Mouse (Mus musculus) liver, postnatal 0 days (tissue): ENCODE measurements around the gene Vipr1. TPM values are rescaled to one million over a fixed set of nuclear protein-coding genes. Genes with fewer than 3 reads are reported as not detected.

Source experiments
- ATAC-seq: fragments of 200-750 bp; cut with Nextera tagmentation; 2 replicates; pipeline ENCODE4 v1.8.0; 2017; ENCODE audit warnings: mild to moderate bottlenecking, moderate library complexity
- DNase-seq: peaks from one replicate; pipeline ENCODE4 v3.0.0-alpha.2; 2016
- H3K27ac ChIP-seq: fragments of 300-500 bp; sonication (generic); 2 replicates; pipeline ENCODE4 v1.5.1; 2014; ENCODE audit warnings: antibody characterized with exemption, moderate library complexity, mild to moderate bottlenecking, low read depth
- H3K27me3 ChIP-seq: fragments of 300-500 bp; sonication (generic); 2 replicates; pipeline ENCODE4 v1.6.1; 2014; ENCODE audit warnings: low read length, control low read depth, mixed read lengths; ENCODE audit not compliant: insufficient read depth
- H3K36me3 ChIP-seq: fragments of 300-500 bp; sonication (generic); replicated peaks from 2 replicates; pipeline ENCODE4 v1.6.1; 2014; ENCODE audit warnings: mild to moderate bottlenecking, control low read depth, low read length, moderate library complexity, mixed read lengths; ENCODE audit not compliant: insufficient read depth
- H3K4me1 ChIP-seq: fragments of 300-500 bp; sonication (generic); 2 replicates; pipeline ENCODE4 v1.6.1; 2014; ENCODE audit warnings: antibody characterized with exemption, mild to moderate bottlenecking, control low read depth; ENCODE audit not compliant: insufficient read depth
- H3K4me2 ChIP-seq: fragments of 300-500 bp; sonication (generic); 2 replicates; pipeline ENCODE4 v1.6.1; 2014; ENCODE audit warnings: low read depth, mild to moderate bottlenecking, low read length, moderate library complexity, mixed read lengths
- H3K4me3 ChIP-seq: fragments of 300-500 bp; sonication (generic); 2 replicates; pipeline ENCODE4 v1.5.1; 2014; ENCODE audit warnings: low read depth, low read length
- H3K9ac ChIP-seq: fragments of 300-500 bp; sonication (generic); replicated peaks from 2 replicates; pipeline ENCODE4 v1.6.1; 2014; ENCODE audit warnings: mild to moderate bottlenecking, moderate library complexity
- H3K9me3 ChIP-seq: fragments of 300-500 bp; sonication (generic); 2 replicates; pipeline ENCODE4 v1.6.1; 2016; ENCODE audit warnings: mild to moderate bottlenecking, control low read depth, low read length, mixed read lengths
- CTCF ChIP-seq: sonication (generic); IDR thresholded peaks from 2 replicates; pipeline ENCODE4 v1.5.1; 2016; ENCODE audit warnings: antibody characterized with exemption, low read depth
- EP300 ChIP-seq: IDR thresholded peaks from 2 replicates; pipeline ENCODE4 v1.6.1; 2016; ENCODE audit warnings: antibody characterized with exemption, low read depth, mild to moderate bottlenecking
- WGBS: fragments of 180-500 bp; shearing (Covaris S2); extraction: QIAGEN DNeasy Blood & Tissue Kit; methylation state at CpG from one replicate; pipeline ENCODE4 v1.1.7; 2014; ENCODE audit not compliant: insufficient replicate concordance; 5-methylcytosine and 5-hydroxymethylcytosine counted together
- polyA plus RNA-seq: library from polyadenylated mRNA; unstranded; fragments of >200 nt; fragmentation: Nextera tagmentation; extraction: Ambion mirVana; gene quantifications from 2 replicates; pipeline ENCODE4 v1.2.1, GENCODE M21; 2015

The Vipr1 gene
- polyA plus RNA-seq, 1 experiment from 2014 or later: 3.4 TPM

DNA sequence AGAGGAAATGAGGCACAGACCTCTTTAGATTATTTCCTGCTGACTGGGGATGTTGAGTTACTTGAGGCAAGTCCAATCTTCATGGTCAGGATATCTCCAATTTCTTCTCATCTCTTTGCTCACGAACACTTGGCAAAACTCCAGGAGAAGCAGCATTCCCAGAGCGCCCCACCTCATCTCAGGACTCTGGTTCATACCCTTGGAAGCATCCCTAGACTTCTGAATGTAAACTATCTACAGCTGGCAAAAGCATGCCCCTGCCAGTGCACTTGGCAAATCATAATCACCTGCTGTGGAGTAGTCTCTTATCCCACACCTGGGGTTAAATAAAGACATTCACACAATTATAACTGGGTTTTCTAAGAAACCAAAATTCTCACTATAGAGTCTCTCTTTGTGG, 74.5 kb downstream of the Vipr1 start:
- 74% methylated on average over 2 of the region's 2 CpGs for WGBS
- H3K9me3 ChIP-seq: no peaks in the 10 kb centered on the region
- no peak overlapping the region for H3K4me2 ChIP-seq
- no peak overlapping the region for H3K27ac ChIP-seq
- no peak for TF ChIP-seq EP300
- no peak for TF ChIP-seq CTCF
- H3K4me1 ChIP-seq: peaks cover 11% of the 10 kb centered on the region
- DNase-seq (no peak), ATAC-seq (no peak)
- H3K27me3 ChIP-seq: no peaks in the 10 kb centered on the region
- H3K9ac ChIP-seq: no peak overlapping the region
- H3K4me3 ChIP-seq: no peak overlapping the region
- peaks cover 13% of the 10 kb centered on the region; the same call in 1 of the 2 replicates for H3K36me3 ChIP-seq

DNA sequence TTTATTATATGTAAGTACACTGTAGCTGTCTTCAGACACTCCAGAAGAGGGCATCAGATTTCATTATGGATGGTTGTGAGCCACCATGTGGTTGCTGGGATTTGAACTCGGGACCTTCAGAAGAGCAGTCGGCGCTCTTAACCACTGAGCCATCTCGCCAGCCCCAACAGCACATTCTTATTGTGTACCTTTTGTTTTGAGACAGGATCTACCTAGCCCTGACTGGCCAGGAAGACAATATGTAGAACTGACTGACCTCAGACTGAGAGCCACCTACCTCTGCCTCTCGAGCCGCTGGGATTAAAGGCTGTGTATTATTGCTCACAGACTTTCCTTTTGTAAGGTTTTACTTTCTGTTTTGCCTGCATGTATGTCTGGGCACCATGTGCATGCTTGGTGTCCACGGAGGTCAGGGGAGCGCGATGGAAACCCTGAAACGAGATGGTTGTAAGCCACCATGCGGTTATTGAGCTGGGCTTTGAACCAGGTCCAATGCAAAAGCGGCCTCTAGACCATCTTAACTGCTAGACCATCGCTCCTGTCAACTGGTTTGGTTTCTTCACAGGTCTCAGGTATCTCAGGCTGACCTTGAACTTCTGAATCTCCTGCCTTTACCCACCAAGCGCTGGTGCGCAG, 75.7 kb downstream of the Vipr1 start:
- peak overlapping the region; percentile 78 for H3K4me2 ChIP-seq
- no peak for DNase-seq
- no peaks in the 10 kb centered on the region for H3K27me3 ChIP-seq
- no peaks in the 10 kb centered on the region for H3K9me3 ChIP-seq
- H3K4me1 ChIP-seq: peaks cover 13% of the 10 kb centered on the region
- no peak for ATAC-seq
- 62% methylated on average over 15 of the region's 15 CpGs for WGBS
- H3K9ac ChIP-seq: peak overlapping the region; percentile 59
- TF ChIP-seq CTCF (no peak), EP300 (no peak)
- H3K36me3 ChIP-seq: peaks cover 2% of the 10 kb centered on the region; the same call in 1 of the 2 replicates
- peak overlapping the region; percentile 98 for H3K27ac ChIP-seq
- peak overlapping the region; percentile 89 for H3K4me3 ChIP-seq

DNA sequence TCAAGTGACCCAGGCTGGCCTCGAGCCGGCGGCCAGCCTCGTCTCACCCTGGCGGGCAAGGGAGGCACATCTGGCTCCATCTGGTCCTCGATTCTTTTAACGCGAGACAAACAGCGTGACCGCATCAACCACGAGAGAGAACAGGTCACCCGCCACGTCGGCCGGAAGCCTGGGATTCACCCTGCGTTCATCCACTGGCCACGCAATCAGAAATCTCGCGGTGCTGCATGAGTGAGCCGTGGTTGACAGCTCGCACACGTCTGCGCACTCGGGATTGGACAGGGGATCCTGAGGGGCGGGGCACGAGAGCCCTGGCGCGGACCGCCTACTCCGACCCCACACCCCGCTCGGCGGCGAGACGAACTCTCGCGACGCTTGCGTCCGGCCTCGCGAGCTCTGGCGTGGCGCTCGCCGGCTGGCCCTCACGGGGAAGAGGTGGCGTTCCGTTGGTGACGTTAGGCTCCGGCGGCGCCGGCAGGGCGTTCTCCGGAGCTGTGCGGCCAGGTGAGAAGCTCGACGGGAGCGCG, 76.3 kb downstream of the Vipr1 start, which contains the start of gene Nktr:
TSS of gene Nktr (plus strand) at position 378 of the 527 bp plus-strand sequence.
- H3K4me2 ChIP-seq: peak within 1 kb of the TSS; percentile 78
- H3K27ac ChIP-seq: peak within 1 kb of the TSS; percentile 98
- H3K9me3 ChIP-seq: no peaks in the 10 kb centered on the region
- peak within 1 kb of the TSS; percentile 89 for H3K4me3 ChIP-seq
- TF ChIP-seq CTCF (peak; percentile 11), EP300 (peak; percentile 54; the same call in 1 of the 2 replicates)
- peaks cover 15% of the 10 kb centered on the region for H3K4me1 ChIP-seq
- H3K27me3 ChIP-seq: no peaks in the 10 kb centered on the region
- peak within 1 kb of the TSS; percentile 92 for H3K9ac ChIP-seq
- peak; percentile 98 for DNase-seq
- ATAC-seq: peak; percentile 97
- under 1% methylated on average over 55 of the region's 61 CpGs for WGBS
- H3K36me3 ChIP-seq: 0 out of 2 replicates have a peak, but pooled peaks cover 2% of the 10 kb centered on the region

DNA sequence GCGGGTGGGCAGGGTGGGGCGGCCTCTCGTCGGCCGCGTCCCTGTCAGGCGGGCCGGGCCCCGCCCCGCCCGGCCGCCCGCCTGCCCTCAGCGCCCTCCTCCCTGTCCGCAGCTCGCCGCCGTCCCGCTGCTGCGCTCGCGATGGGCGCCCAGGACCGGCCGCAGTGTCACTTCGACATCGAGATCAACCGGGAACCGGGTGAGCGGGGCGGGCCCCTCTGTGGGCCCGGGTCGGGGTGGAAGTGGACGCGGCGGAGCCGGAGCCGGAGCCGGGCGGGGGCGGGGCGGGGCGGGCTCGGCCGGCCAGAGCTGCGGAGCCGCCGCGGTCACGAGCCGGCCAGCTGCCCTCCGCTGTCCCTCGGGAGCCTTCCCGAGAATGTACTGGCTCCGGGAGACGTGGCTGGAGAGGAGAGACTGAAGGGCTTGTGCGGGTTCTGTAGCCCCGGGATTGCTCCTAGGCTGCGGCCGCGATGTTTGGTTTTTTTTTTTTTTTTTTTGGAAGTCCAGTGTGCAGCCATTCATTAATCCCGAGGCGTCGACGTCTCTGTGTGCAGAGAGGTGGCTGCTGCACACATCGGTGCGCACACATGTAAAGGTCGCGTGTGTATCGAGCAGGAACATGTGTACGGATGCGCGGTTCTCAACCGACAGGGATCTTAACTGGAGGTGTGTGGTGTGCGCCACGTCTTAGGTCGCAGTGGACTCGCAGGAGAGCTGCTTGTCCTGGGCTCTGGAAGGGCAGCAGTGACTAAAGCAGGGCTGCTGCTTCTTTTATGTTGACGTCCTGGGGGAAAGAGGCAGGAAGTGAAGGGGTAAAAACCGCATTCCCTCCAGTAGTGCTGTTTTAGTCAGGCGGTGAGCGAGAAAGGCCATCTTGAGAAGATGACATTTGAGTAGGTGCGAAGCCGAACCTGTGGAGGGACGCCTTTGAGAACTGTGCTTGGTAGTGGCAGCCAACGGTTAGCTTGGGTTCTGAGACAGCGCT, 77.1 kb downstream of the Vipr1 start:
- Histone ChIP-seq H3K4me1 (peaks cover 15% of the 10 kb centered on the region), H3K36me3 (0 out of 2 replicates have a peak, but pooled peaks cover 2% of the 10 kb centered on the region), H3K27ac (peak overlapping the region; percentile 98), H3K27me3 (no peaks in the 10 kb centered on the region), H3K4me2 (peak overlapping the region; percentile 78), H3K9ac (peak overlapping the region; percentile 92), H3K9me3 (no peaks in the 10 kb centered on the region), H3K4me3 (peak overlapping the region; percentile 89)
- WGBS: under 1% methylated on average over 62 of the region's 87 CpGs
- ATAC-seq: peak; percentile 71
- DNase-seq: peak; percentile 54
- TF ChIP-seq CTCF (no peak), EP300 (no peak)

Other genes starting within 250 kb of the Vipr1 start
- not detected in 2 replicates for gene Cck, start 147.0 kb upstream of the Vipr1 start, polyA plus RNA-seq
- 0.12 TPM in 2 replicates for gene Lyzl4, start 620 bp upstream of the Vipr1 start, polyA plus RNA-seq
- gene Sec22c, start 62.8 kb downstream of the Vipr1 start, polyA plus RNA-seq: 3.6 and 4.4 TPM in 2 replicates
- 112 and 119 TPM in 2 replicates for gene Ss18l2, start 67.6 kb downstream of the Vipr1 start, polyA plus RNA-seq
- gene Nktr, start 76.5 kb downstream of the Vipr1 start, polyA plus RNA-seq: 14.9 and 17.3 TPM in 2 replicates
- gene Zfp651, start 116.6 kb downstream of the Vipr1 start, polyA plus RNA-seq: 0.68 and 1.5 TPM in 2 replicates
- 0.13 and 0.81 TPM in 2 replicates for gene Klhl40, start 134.9 kb downstream of the Vipr1 start, polyA plus RNA-seq
- 0.73 TPM in 1 of 2 replicates, not detected in the other for gene Hhatl, start 149.8 kb downstream of the Vipr1 start, polyA plus RNA-seq
- gene Ccdc13, start 196.7 kb downstream of the Vipr1 start, polyA plus RNA-seq: not detected in 2 replicates
- 126 and 134 TPM in 2 replicates for gene Higd1a, start 215.6 kb downstream of the Vipr1 start, polyA plus RNA-seq